Mouse (Mus musculus): ENCODE measurements around the gene Smco4.

Smco4 gene

GRCm38 (mm10) chr9:15506863-15507262 lies 13.6 kb downstream of the Smco4 start:
- in situ Hi-C loops (cut with MboI, MseI), result no loop called here

DNA sequence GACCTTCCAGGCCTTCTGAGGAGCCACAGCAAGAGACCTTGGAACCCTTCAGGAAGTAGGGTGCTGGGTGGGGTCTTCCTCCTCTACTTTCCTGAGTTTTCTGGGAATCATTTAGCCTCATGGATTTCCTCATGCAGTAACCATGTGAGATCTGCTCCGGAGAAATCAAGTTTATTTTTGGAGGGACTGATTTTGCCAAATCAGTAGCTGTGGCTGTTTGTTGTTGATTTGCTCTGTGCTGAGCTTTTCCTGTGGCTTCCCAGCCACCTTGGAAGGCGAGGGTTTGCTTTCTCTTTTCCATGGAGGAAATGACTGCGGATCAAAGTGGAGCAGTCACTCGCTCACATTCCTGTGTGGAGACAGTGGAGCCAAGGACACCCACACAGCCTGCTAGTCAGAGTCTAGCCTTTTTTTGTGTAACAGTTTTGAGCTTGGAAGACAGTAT lies 14.2 kb downstream of the Smco4 start:
- in situ Hi-C loops (cut with MboI, MseI), result no loop called here

- in situ Hi-C loops (cut with MboI, MseI), result no loop called here
Measured at GRCm38 (mm10) chr9:15509363-15509762, 16.1 kb downstream of the Smco4 start.

DNA sequence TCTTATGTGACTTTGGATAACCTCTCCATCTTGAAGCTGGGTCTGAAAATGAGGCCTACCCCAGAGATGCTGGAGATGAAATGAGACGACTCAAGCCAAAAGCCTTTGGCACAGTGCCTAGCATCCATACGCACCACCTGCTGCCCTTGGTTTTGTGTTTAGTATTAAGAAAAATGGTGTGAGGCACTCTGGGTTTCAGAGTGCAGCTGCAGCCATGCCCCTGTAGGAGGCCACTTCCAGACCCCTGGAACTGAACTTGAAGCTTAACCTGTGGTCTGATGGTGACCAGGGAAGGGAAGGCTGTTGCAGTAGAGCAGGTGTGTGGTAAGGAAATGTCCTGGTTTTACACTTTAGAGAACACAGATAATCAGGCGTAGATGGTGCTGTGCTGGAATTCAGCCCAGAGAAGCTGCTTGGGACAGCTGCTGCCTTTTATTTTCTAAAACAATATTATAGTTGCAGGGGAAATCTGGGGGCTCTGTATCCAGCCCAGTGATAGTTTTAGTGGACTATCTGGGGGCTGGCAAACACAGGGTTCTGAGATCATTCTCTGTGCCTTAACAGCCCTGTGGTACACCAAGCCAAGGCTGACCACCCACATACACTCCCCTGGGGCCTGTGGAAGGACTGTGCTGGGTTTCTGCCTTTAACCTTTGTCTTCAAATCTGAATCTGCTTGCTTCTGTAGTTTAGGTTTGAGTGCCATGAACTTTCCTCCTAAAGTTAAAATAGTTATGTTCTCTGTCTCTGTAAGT lies 17.5 kb downstream of the Smco4 start:
- in situ Hi-C loops (cut with MboI, MseI), result no loop called here

- in situ Hi-C loops (cut with MboI, MseI), result no loop called here
Measured at GRCm38 (mm10) chr9:15512918-15513317, 19.7 kb downstream of the Smco4 start.

DNA sequence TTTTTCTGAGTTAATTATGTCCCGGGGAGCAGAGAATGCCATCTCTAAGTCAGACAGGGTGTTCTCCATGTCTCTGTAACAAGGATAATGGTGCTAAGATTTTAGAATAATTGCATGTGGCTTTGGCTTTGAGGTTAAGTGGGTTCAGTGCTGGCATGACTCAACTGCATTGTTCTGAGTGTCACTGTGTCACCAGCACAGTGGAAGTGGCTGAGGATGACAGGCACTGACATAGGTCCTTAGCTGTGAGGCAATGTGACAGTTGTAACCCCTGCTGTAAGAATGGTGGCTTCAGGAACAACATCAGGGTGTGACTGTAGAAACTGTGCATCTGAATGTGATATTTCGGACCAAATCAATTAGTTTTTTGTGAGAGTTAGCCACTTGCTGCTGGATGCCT lies 22.8 kb downstream of the Smco4 start:
- in situ Hi-C loops (cut with MboI, MseI), result no loop called here

DNA sequence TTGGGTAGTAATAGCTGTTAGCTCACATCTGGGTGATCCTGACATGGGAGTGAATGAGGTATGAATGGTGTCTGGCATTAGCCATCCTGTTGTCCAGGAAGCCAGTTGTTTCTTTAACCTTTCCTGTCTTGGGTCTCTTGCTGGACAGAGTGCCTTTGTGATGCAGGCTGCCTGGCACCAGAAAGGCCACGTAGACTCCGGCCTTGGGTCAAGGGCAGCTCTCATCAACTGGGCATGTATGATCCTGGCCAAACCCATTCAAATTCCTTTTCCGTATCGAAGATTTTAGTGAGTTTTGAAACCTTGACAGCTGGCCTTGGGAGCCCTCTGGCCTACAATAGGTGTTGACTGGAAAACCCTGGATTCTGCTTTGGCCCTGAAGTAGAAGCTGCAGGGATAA lies 24.7 kb downstream of the Smco4 start:
- in situ Hi-C loops (cut with MboI, MseI), result no loop called here

DNA sequence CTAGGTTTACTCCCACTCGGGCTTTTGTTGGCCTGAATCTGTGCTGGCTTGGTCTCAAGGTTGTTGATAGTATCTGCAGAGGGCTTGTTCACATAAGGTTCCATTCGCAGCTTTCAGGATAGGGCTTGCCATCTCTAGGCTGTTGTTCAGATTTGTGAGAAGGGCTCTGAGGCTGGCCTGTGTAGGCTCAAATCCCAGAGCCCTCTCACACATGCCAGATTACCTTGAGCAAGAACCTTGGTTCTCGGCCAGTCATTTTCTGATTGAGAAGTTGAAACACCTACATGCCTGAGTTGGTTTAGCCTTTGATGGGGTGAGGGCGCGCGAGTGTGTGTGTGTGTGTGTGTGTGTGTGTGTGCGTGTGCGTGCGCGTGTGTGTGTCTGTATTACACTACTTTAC lies 29.1 kb downstream of the Smco4 start:
- in situ Hi-C loops (cut with MboI, MseI), result no loop called here

- in situ Hi-C loops (cut with MboI, MseI), result no loop called here
Measured at GRCm38 (mm10) chr9:15522887-15523286, 29.7 kb downstream of the Smco4 start.

DNA sequence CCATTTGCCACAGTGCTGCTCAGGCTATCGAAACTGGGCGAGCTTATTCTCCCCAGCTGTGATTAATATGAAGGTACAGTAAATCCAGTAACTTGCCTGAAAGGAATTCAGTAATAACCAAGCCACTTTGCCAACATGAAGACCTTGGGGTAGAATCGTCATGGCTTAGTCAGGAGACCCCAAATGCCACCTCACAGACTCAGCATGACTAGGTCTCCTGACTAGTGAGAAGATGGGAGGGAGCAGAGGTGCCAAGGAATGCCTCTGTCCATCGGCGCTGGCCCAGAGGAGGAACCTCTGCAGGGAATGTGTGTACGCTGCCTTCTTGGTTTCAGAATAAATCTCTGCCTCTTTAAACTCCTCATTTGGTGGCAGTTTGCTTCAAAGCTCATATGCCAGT lies 30.4 kb downstream of the Smco4 start:
- in situ Hi-C loops (cut with MboI, MseI), result no loop called here

DNA sequence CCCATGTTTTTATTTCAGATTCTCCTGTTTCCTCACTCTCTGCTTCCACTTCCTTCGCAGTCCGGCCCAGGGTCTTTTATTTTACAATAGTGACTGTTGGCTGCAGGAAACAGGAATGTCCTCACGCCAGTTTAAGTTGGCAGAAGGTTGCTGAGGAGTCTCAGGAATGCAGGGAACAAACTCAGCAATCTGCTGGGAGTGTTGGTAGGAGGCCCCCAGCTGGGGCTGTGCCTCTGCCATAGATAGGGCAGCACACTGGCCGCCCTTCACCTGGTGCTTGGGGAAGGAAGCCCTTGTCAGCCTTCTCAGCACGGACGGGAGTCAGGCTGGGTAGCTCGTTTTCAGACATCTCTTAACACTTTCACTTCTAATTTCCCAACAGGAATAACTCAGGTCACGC lies 32.0 kb downstream of the Smco4 start:
- in situ Hi-C loops (cut with MboI, MseI), result no loop called here

DNA sequence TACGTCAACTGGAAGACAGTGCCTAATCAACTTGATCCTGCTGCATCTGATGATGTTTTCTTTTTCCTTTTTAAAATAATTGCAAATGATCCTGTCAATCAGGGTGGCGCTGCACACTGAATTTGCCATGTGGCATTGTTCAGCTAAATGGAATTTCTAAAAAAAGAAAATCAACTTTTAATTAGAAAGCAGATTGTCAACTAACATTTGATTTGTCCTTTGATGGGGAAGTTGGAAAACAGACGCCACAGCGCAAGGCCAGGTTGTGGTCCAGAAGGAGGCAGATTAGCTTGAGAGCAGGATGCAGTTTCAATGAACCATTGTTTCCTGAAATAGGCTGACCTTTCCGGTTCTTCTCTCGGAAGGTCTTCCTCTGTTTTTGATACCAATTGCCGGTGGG lies 33.3 kb downstream of the Smco4 start:
- in situ Hi-C loops (cut with MboI, MseI), result no loop called here

GRCm38 (mm10) chr9:15527846-15528245 lies 34.6 kb downstream of the Smco4 start:
- in situ Hi-C loops (cut with MboI, MseI), result no loop called here

DNA sequence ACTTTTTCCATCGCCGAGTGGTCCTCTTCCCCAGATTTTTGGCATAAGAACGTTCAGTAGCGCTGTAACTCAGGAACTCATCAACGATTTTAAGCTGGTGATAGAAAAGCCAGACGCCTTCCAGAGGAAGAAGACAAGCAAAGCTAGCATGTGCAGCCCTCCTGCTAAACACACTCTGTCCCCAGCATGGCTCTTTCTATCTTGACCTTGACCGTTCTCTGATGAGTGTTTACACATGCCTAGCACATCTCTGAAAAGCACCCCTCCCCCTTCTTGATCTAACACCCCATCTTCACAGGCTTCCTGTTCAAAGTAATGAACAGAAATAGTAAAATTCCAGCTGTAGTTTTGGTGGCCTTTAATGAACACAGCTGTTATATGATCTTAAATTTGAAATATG lies 35.1 kb downstream of the Smco4 start:
- in situ Hi-C loops (cut with MboI, MseI), result no loop called here

GRCm38 (mm10) chr9:15529275-15529964 lies 36.2 kb downstream of the Smco4 start:
- in situ Hi-C loops (cut with MboI, MseI), result no loop called here

DNA sequence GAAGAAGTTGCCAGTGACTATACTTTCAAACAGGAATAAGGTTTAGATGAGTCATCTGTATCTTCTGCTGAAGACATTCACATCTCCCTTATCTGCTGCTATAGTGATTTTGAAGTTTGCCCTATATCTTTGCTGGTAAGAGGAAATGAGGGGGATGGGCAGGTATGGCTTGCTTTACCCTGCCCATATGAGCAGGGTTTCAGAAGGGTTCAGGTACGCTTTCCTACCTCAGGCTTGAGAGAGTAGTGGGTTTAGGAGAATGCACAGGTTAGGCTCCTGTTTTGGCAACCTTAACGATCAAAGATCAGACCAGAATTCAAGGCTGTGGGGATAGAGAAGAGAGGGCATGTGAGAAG lies 36.7 kb downstream of the Smco4 start:
- in situ Hi-C loops (cut with MboI, MseI), result no loop called here

GRCm38 (mm10) chr9:15531204-15531603 lies 38.0 kb downstream of the Smco4 start:
- in situ Hi-C loops (cut with MboI, MseI), result no loop called here

- in situ Hi-C loops (cut with MboI, MseI), result no loop called here
Measured at GRCm38 (mm10) chr9:15533336-15534070, 40.3 kb downstream of the Smco4 start.

DNA sequence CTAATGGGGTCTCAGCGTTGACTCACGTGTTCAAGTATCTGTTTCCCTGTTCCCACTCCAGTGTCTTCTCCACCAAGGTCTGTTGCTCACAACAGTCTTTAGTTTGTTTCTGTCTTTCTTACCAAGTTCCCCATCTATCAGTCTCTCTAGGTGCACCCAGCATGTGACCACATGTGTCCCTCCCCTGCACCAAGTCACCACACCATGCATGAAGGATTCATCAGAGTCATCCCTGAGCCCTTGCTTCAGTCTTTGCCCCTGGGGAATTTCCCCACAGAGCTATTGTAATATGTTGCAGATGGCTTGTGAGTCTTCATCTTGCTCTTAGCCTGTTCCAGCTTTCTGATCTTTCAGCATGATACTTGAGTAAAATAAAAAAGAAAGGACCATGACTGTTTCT lies 40.9 kb downstream of the Smco4 start:
- in situ Hi-C loops (cut with MboI, MseI), result no loop called here

- in situ Hi-C loops (cut with MboI, MseI), result no loop called here
Measured at GRCm38 (mm10) chr9:15535418-15535817, 42.2 kb downstream of the Smco4 start.

DNA sequence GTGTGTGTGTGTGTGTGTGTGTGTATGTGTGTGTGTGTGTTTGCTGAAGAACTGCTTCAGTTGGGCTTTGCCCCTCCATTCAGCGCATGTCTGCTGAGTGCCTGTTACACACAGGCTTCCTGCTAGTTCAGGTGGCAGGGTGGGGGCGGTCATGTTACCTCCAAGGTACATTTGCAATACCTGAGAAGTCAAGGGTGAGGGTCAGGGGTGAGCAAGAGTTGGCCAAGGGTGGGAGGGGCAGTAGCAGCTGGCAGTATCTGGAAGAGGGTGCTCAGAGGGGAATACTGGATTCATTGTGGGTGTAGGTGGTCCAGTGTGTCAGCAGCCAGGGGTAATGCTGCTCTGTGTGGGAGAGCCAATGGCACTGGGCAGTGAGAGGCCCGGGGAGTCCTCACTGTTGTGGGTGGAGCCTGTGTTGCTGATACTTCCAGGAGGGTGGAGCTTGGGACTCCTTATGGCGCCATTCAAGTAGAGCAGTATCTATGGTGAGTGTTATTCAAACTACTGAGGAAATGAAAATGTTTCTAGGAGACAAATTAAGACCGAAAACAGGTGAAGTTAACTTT lies 43.7 kb downstream of the Smco4 start:
- in situ Hi-C loops (cut with MboI, MseI), result no loop called here

DNA sequence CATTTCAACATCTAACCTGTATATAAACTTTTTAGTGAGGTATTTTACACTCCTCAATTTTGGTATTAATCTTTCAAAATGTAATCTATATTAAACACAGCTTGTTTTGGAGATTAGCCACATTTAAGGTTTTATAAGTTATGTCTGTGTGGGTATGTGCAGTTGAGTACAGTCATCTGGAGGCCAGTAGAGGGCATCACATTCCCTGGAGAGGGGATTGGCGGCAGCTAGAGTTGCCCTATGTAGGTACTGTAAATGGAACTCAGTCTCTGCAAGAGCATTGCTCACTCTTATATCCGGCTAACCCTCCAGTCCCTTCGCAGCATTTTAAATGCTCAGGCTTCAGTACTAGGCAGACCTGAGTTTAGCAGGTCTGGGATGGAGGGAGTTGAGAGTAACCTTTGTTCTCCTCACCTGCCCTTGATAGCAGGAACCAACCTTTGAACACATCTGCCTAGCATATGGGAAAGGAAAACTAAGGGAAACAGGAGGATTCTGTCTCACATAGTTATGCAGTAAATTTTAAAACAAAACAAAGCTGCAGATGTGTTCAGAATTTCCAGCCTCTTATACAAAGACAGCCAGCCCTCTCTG lies 44.3 kb downstream of the Smco4 start:
- in situ Hi-C loops (cut with MboI, MseI), result no loop called here
